Mouse (Mus musculus) kidney, postnatal 36 days (tissue): Measurements from ENCODE around the gene Stk38l.
"Not testable (repeated sequence)": the region's sequence is repeated elsewhere in the genome, so short reads cannot be mapped to it uniquely, and the experiment has no call there.

Experiments
- DNase-seq, 2 experiments: peaks; one replicate each; pipeline ENCODE4 v3.0.0; 2021 to 2022; ENCODE audit warnings: mixed read lengths in 2 of 2

Stk38l gene

GRCm38 (mm10) chr6:146738889-146739288 is 14.1 kb downstream of the Stk38l start:
- DNase-seq, result peak; percentile 11 to 16

GRCm38 (mm10) chr6:146740724-146741123 is 15.9 kb downstream of the Stk38l start:
- DNase-seq, result no peak

GRCm38 (mm10) chr6:146741986-146742635 is 17.3 kb downstream of the Stk38l start:
- DNase-seq, result no peak

- not testable (repeated sequence) for DNase-seq
Observed at GRCm38 (mm10) chr6:146744266-146744665, 19.5 kb downstream of the Stk38l start.

GRCm38 (mm10) chr6:146745180-146745579 is 20.4 kb downstream of the Stk38l start:
- DNase-seq, result no peak

GRCm38 (mm10) chr6:146746577-146746976 is 21.8 kb downstream of the Stk38l start:
- DNase-seq, result no peak

- DNase-seq, result no peak
Observed at GRCm38 (mm10) chr6:146747057-146747456, 22.3 kb downstream of the Stk38l start.

- DNase-seq, result no peak
Observed at GRCm38 (mm10) chr6:146748271-146748670, 23.5 kb downstream of the Stk38l start.

GRCm38 (mm10) chr6:146751671-146752070 is 26.9 kb downstream of the Stk38l start:
- DNase-seq, result peak in 1 of 2 experiments; percentile 17

- no peak for DNase-seq
Observed at GRCm38 (mm10) chr6:146752178-146752577, 27.4 kb downstream of the Stk38l start.

- no peak for DNase-seq
Observed at GRCm38 (mm10) chr6:146752612-146753011, 27.8 kb downstream of the Stk38l start.

- DNase-seq, result no peak
Observed at GRCm38 (mm10) chr6:146753560-146754160, 28.9 kb downstream of the Stk38l start.

- DNase-seq, result no peak
Observed at GRCm38 (mm10) chr6:146755136-146755535, 30.3 kb downstream of the Stk38l start.

GRCm38 (mm10) chr6:146755679-146756078 is 30.9 kb downstream of the Stk38l start:
- no peak for DNase-seq

- DNase-seq, result no peak
Observed at GRCm38 (mm10) chr6:146759027-146759426, 34.2 kb downstream of the Stk38l start.

GRCm38 (mm10) chr6:146760022-146760421 is 35.2 kb downstream of the Stk38l start:
- DNase-seq, result no peak

- peak in 1 of 2 experiments; percentile 23 for DNase-seq
Observed at GRCm38 (mm10) chr6:146760736-146761135, 35.9 kb downstream of the Stk38l start.

GRCm38 (mm10) chr6:146762264-146762898 is 37.6 kb downstream of the Stk38l start:
- DNase-seq, result peak in 1 of 2 experiments; percentile 12

GRCm38 (mm10) chr6:146764593-146764992 is 39.8 kb downstream of the Stk38l start:
- DNase-seq, result peak in 1 of 2 experiments; percentile 16

- no peak for DNase-seq
Observed at GRCm38 (mm10) chr6:146765270-146765669, 40.5 kb downstream of the Stk38l start.

GRCm38 (mm10) chr6:146768813-146769404 is 44.1 kb downstream of the Stk38l start:
- DNase-seq, result peak; percentile 58 to 72

- DNase-seq, result peak in 1 of 2 experiments; percentile 13
Observed at GRCm38 (mm10) chr6:146770005-146770745, 45.4 kb downstream of the Stk38l start.

GRCm38 (mm10) chr6:146770808-146771207 is 46.0 kb downstream of the Stk38l start:
- no peak for DNase-seq
